Mouse (Mus musculus) kidney, adult 2 months (tissue): ENCODE data around the gene Mbd3. TPM values are rescaled to one million over a fixed set of nuclear protein-coding genes. Genes with fewer than 3 reads are reported as not detected.
A peak's percentile ranks its signal among the peaks of the same experiment; 100 is the strongest.

Experiments used
- DNase-seq: peaks from one replicate; pipeline ENCODE4 v3.0.0; 2021
- H3K27ac ChIP-seq: fragments of 200-500 bp; 2 replicates; pipeline ENCODE4 v1.5.1; 2012; ENCODE audit warnings: low read depth, low read length, control low read depth, inconsistent platforms; ENCODE audit not compliant: insufficient read depth
- H3K27me3 ChIP-seq: fragments of 200-500 bp; replicated peaks from 2 replicates; pipeline ENCODE4 v1.6.1; 2012; ENCODE audit warnings: mild to moderate bottlenecking, moderate library complexity, low read length, inconsistent platforms; ENCODE audit not compliant: control insufficient read depth, insufficient read depth
- H3K36me3 ChIP-seq: fragments of 200-500 bp; 2 replicates; pipeline ENCODE4 v1.6.1; 2012; ENCODE audit warnings: mild to moderate bottlenecking, moderate library complexity, low read length, inconsistent platforms; ENCODE audit not compliant: control insufficient read depth, insufficient read depth
- H3K4me1 ChIP-seq: fragments of 200-500 bp; 2 replicates; pipeline ENCODE4 v1.6.1; 2011; ENCODE audit warnings: low read length; ENCODE audit not compliant: control insufficient read depth, insufficient read depth
- H3K4me3 ChIP-seq: fragments of 200-500 bp; 2 replicates; pipeline ENCODE4 v1.5.1; 2011; ENCODE audit warnings: mild to moderate bottlenecking, low read depth, low read length, control low read depth; ENCODE audit not compliant: insufficient read depth
- CTCF ChIP-seq: fragments of 200-500 bp; conservative IDR thresholded peaks from 2 replicates; pipeline ENCODE4 v1.5.1; 2011; ENCODE audit warnings: low read depth, mild to moderate bottlenecking, control low read depth, low read length, moderate library complexity, mixed read lengths; ENCODE audit not compliant: insufficient read depth, insufficient read length
- POLR2A ChIP-seq: fragments of 200-500 bp; IDR thresholded peaks from one replicate; pipeline ENCODE4 v1.6.1; 2011; ENCODE audit warnings: low read depth, low read length, control low read depth
- WGBS: fragments of 180-500 bp; shearing (Covaris S2); methylation state at CpG from one replicate; pipeline ENCODE4 v1.1.7; 2018; 5-methylcytosine and 5-hydroxymethylcytosine counted together
- polyA plus RNA-seq: library from polyadenylated mRNA; depleted of rRNA; stranded (reverse); fragments of >200 nt; gene quantifications from 2 replicates; pipeline ENCODE4 v1.2.3, GENCODE M21; 2012

The Mbd3 gene
- polyA plus RNA-seq, 1 experiment: 143 TPM

- H3K27ac ChIP-seq: no peak overlapping the region
- no peaks in the 10 kb centered on the region for H3K36me3 ChIP-seq
- no peaks in the 10 kb centered on the region for H3K27me3 ChIP-seq
- no peak for DNase-seq
- TF ChIP-seq CTCF (no peak), POLR2A (no peak)
- H3K4me3 ChIP-seq: no peak overlapping the region
- no peaks in the 10 kb centered on the region for H3K4me1 ChIP-seq
- WGBS: 93% methylated on average over 3 of the region's 3 CpGs
Observed at GRCm38 (mm10) chr10:80425041-80425440, 25.7 kb upstream of the Mbd3 start.

- DNase-seq: no peak
- Histone ChIP-seq H3K4me3 (no peak overlapping the region), H3K36me3 (no peaks in the 10 kb centered on the region), H3K27ac (no peak overlapping the region), H3K4me1 (no peaks in the 10 kb centered on the region), H3K27me3 (no peaks in the 10 kb centered on the region)
- 57% methylated on average over 4 of the region's 4 CpGs for WGBS
- no peak for TF ChIP-seq POLR2A
- no peak for TF ChIP-seq CTCF
Observed at GRCm38 (mm10) chr10:80423562-80423961, 24.2 kb upstream of the Mbd3 start.

GRCm38 (mm10) chr10:80421651-80422472 lies 22.5 kb upstream of the Mbd3 start:
- Histone ChIP-seq H3K27ac (no peak overlapping the region), H3K4me1 (no peaks in the 10 kb centered on the region), H3K36me3 (peaks cover 1% of the 10 kb centered on the region; the same call in 1 of the 2 replicates), H3K4me3 (no peak overlapping the region), H3K27me3 (no peaks in the 10 kb centered on the region)
- WGBS: 87% methylated on average over 9 of the region's 9 CpGs
- TF ChIP-seq POLR2A: no peak
- no peak for DNase-seq

- TF ChIP-seq CTCF (no peak), POLR2A (no peak)
- WGBS: 92% methylated on average over 8 of the region's 8 CpGs
- H3K4me1 ChIP-seq: no peaks in the 10 kb centered on the region
- H3K4me3 ChIP-seq: no peak overlapping the region
- no peaks in the 10 kb centered on the region for H3K27me3 ChIP-seq
- no peak overlapping the region for H3K27ac ChIP-seq
- peaks cover 1% of the 10 kb centered on the region; the same call in 1 of the 2 replicates for H3K36me3 ChIP-seq
- DNase-seq: no peak
Observed at GRCm38 (mm10) chr10:80421208-80421607, 21.9 kb upstream of the Mbd3 start.

- H3K4me1 ChIP-seq: no peaks in the 10 kb centered on the region
- DNase-seq: no peak
Observed at GRCm38 (mm10) chr10:80420729-80421128, 21.4 kb upstream of the Mbd3 start.

GRCm38 (mm10) chr10:80419419-80419818 lies 20.1 kb upstream of the Mbd3 start:
- no peak overlapping the region for H3K27ac ChIP-seq
- H3K4me1 ChIP-seq: no peaks in the 10 kb centered on the region
- no peaks in the 10 kb centered on the region for H3K27me3 ChIP-seq
- DNase-seq: no peak
- no peak overlapping the region for H3K4me3 ChIP-seq
- 80% methylated on average over 8 of the region's 8 CpGs for WGBS
- TF ChIP-seq POLR2A: no peak
- no peak for TF ChIP-seq CTCF
- H3K36me3 ChIP-seq: peaks cover 1% of the 10 kb centered on the region; the same call in 1 of the 2 replicates

More at GRCm38 (mm10) chr10:80420729-80421128, 21.4 kb upstream of the Mbd3 start:
- peaks cover 1% of the 10 kb centered on the region; the same call in 1 of the 2 replicates for H3K36me3 ChIP-seq
- no peaks in the 10 kb centered on the region for H3K27me3 ChIP-seq
- WGBS: 93% methylated on average over 10 of the region's 10 CpGs
- no peak overlapping the region for H3K27ac ChIP-seq
- no peak overlapping the region for H3K4me3 ChIP-seq
- no peak for TF ChIP-seq CTCF
- no peak for TF ChIP-seq POLR2A

GRCm38 (mm10) chr10:80418311-80418710 lies 19.0 kb upstream of the Mbd3 start:
- peak; percentile 56 for DNase-seq
- Histone ChIP-seq H3K27me3 (no peaks in the 10 kb centered on the region), H3K4me1 (no peaks in the 10 kb centered on the region), H3K36me3 (peaks cover 1% of the 10 kb centered on the region; the same call in 1 of the 2 replicates), H3K4me3 (no peak overlapping the region), H3K27ac (no peak overlapping the region)
- WGBS: 54% methylated on average over 3 of the region's 3 CpGs
- TF ChIP-seq POLR2A (no peak), CTCF (no peak)
